9 mouse cellular contexts compared by ENCODE assay signal in the genomic region with DNA sequence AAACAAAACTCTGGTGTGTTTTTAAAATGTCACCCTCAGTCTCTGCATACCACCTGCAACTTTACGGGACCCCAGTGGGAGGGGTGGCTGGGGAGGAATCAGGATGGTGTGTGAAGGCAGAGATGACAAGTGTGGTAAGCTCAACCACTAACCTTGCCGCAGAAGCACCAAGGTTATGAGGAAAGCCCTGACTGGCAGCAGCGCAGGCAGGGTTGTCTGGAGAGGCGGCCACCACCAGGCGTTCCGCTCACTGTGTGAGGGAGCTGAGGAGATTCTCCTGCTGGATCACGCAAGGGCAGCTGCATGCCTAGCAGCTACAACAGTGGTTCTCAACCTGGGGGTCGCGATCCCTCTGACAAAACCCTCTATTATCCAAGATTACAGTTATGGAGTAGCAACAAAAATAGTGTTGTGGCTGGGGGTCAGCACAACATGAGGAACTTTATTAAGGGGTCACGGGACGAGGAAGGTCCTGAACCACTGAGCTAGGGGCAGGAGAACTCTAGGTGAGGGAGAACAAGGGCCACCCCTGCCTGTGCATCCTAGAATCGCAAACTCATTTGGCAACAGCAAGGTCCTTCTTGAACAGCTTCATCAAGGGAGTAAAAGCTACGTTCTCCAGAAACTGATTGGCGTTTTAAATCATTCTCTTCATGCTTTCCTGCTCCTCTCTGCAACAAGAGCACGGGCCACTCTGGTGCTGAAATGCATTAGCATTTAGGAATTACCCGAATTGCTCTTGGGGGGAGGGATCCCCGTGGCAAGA.
A peak's percentile ranks its signal among the peaks of the same experiment; 100 is the strongest.
DNase-seq lines count a peak whose midpoint lies in the region; ATAC-seq lines count a peak whose summit lies in the region.
"Had no signal": no experiment of that assay in that cellular context is flagged by ENCODE, and none has a peak within 500 bp of the region (broad histone marks: within the 10 kb centered on the region; RNA-seq: fewer than 3 reads in every experiment).

No protein-coding gene starts in this region.

- peak overlapping the region; percentile 56 for H3K4me3 ChIP-seq in heart, embryonic 10.5 days
- H3K4me3 ChIP-seq in forebrain, embryonic 14.5 days (ENCODE audit: low read depth, low read length): peak overlapping the region; percentile 27
- peak overlapping the region; percentile 20; the same call in 1 of the 2 replicates for H3K4me3 ChIP-seq in liver, embryonic 12.5 days
- H3K4me3 ChIP-seq in stomach, embryonic 16.5 days (replicated peaks; ENCODE audit: low read length): peak overlapping the region; percentile 32

- no peaks in the 10 kb centered on the region for H3K27me3 ChIP-seq in heart, embryonic 10.5 days (ENCODE audit: insufficient read depth, poor library complexity, severe bottlenecking)
- no peaks in the 10 kb centered on the region for H3K27me3 ChIP-seq in forebrain, embryonic 14.5 days (replicated peaks; ENCODE audit: control insufficient read depth, insufficient read depth, low read length)
- H3K27me3 ChIP-seq in liver, embryonic 12.5 days (replicated peaks): peaks cover 11% of the 10 kb centered on the region; the same call in 1 of the 2 replicates
- no peaks in the 10 kb centered on the region for H3K27me3 ChIP-seq in stomach, embryonic 16.5 days (ENCODE audit: control insufficient read depth, insufficient read depth, low read length)

- intact Hi-C loops in heart, postnatal 14 days (cut with DNase I): no loop called here
- intact Hi-C loops in left cerebral cortex, postnatal 14 days (cut with DNase I): no loop called here

- H3K9ac ChIP-seq in forebrain, embryonic 14.5 days (ENCODE audit: low read length): peak overlapping the region; percentile 56
- no peak overlapping the region for H3K9ac ChIP-seq in liver, embryonic 12.5 days
- peak overlapping the region; percentile 31 for H3K9ac ChIP-seq in stomach, embryonic 16.5 days (ENCODE audit: low read length)

- H3K27ac ChIP-seq in heart, embryonic 10.5 days: peak overlapping the region; percentile 67
- no peak overlapping the region for H3K27ac ChIP-seq in forebrain, embryonic 14.5 days (ENCODE audit: low read depth, low read length)
- H3K27ac ChIP-seq in liver, embryonic 12.5 days: no peak overlapping the region
- no peak overlapping the region for H3K27ac ChIP-seq in stomach, embryonic 16.5 days (ENCODE audit: low read length)

- ATAC-seq in forebrain, embryonic 14.5 days: peak; percentile 61
- no peak for ATAC-seq in liver, embryonic 12.5 days
- no peak for ATAC-seq in stomach, embryonic 16.5 days (ENCODE audit: insufficient read depth, low FRiP score)

- whole genome bisulfite sequencing in heart, embryonic 10.5 days: 25% methylated on average over 17 of the region's 17 CpGs
- 25% methylated on average over 17 of the region's 17 CpGs for WGBS in forebrain, embryonic 14.5 days
- WGBS in liver, embryonic 12.5 days (ENCODE audit: insufficient replicate concordance): 31% methylated on average over 17 of the region's 17 CpGs
- 41% methylated on average over 17 of the region's 17 CpGs for WGBS in stomach, embryonic 16.5 days

- 0 out of 2 replicates have a peak, but pooled peaks cover 3% of the 10 kb centered on the region for H3K36me3 ChIP-seq in heart, embryonic 10.5 days
- no peaks in the 10 kb centered on the region for H3K36me3 ChIP-seq in forebrain, embryonic 14.5 days (ENCODE audit: control insufficient read depth, insufficient read depth, low read length)
- no peaks in the 10 kb centered on the region for H3K36me3 ChIP-seq in liver, embryonic 12.5 days
- no peaks in the 10 kb centered on the region for H3K36me3 ChIP-seq in stomach, embryonic 16.5 days (ENCODE audit: control insufficient read depth, insufficient read depth, low read length)

- peak overlapping the region; percentile 62 for H3K4me2 ChIP-seq in forebrain, embryonic 14.5 days (ENCODE audit: low read length)
- H3K4me2 ChIP-seq in liver, embryonic 12.5 days: peak overlapping the region; percentile 53
- H3K4me2 ChIP-seq in stomach, embryonic 16.5 days (ENCODE audit: low read depth, low read length): peak overlapping the region; percentile 53

- H3K9me3 ChIP-seq in heart, embryonic 10.5 days: no peaks in the 10 kb centered on the region
- H3K9me3 ChIP-seq in forebrain, embryonic 14.5 days (replicated peaks; ENCODE audit: control insufficient read depth, low read length): no peaks in the 10 kb centered on the region
- H3K9me3 ChIP-seq in liver, embryonic 12.5 days (replicated peaks): no peaks in the 10 kb centered on the region
- H3K9me3 ChIP-seq in stomach, embryonic 16.5 days (replicated peaks; ENCODE audit: control insufficient read depth, low read length): no peaks in the 10 kb centered on the region
- H3K9me3 ChIP-seq: G1E had no signal

- peaks cover 22% of the 10 kb centered on the region for H3K4me1 ChIP-seq in heart, embryonic 10.5 days
- H3K4me1 ChIP-seq in forebrain, embryonic 14.5 days (ENCODE audit: control insufficient read depth, insufficient read depth, low read length): peaks cover 16% of the 10 kb centered on the region
- H3K4me1 ChIP-seq in liver, embryonic 12.5 days: peaks cover 16% of the 10 kb centered on the region
- H3K4me1 ChIP-seq in stomach, embryonic 16.5 days (ENCODE audit: control insufficient read depth, insufficient read depth, low read length): peaks cover 17% of the 10 kb centered on the region

- DNase-seq in heart, embryonic 10.5 days (ENCODE audit: low spot score): peak; percentile 81
- no peak for DNase-seq in heart, postnatal 14 days
- DNase-seq in T-cell, adult 2 months (ENCODE audit: low spot score): peak; percentile 1
- peak; percentile 22 for DNase-seq in forebrain, embryonic 14.5 days (ENCODE audit: low spot score)
- DNase-seq in spleen, postnatal 4 days (ENCODE audit: low spot score in 2 of 2): no peak
- DNase-seq in left cerebral cortex, postnatal 14 days (ENCODE audit: low spot score in 2 of 2): no peak

Comparison
In these comparisons a context has a peak if more than half of its experiments do, and no peak if none do; other contexts are left out.
1. DNase-seq: peak in heart, embryonic 10.5 days (single experiment), T-cell, adult 2 months (single experiment) and forebrain, embryonic 14.5 days (single experiment); none in heart, postnatal 14 days (0 of 2), spleen, postnatal 4 days (0 of 2) and left cerebral cortex, postnatal 14 days (0 of 2).
2. Peak in every context shown above with its lines, with median percentiles within 50 percentile points of each other: H3K4me3 ChIP-seq and H3K4me2 ChIP-seq.